Mouse (Mus musculus): ENCODE results near the gene Hrc. TPM values are rescaled to one million over a fixed set of nuclear protein-coding genes. Genes with fewer than 3 reads are reported as not detected.

Gene Hrc
- total RNA-seq (2021): 100 to 1,000 TPM; 954 to 975 TPM
- long read RNA-seq, experiment 1, transcript Hrc-201 (6 exons, 2,411 nt): major isoform, 69 of 4,301 reads
- long read RNA-seq, experiment 1, partial matches to known transcripts: 4,200 of 4,301 reads
- long read RNA-seq, experiment 1, other reads (novel, unspliced or antisense): 32 of 4,301 reads
- long read RNA-seq, experiment 2, transcript Hrc-201 (6 exons, 2,411 nt): major isoform, 56 of 3,508 reads
- long read RNA-seq, experiment 2, partial matches to known transcripts: 3,428 of 3,508 reads
- long read RNA-seq, experiment 2, other reads (novel, unspliced or antisense): 24 of 3,508 reads

DNA sequence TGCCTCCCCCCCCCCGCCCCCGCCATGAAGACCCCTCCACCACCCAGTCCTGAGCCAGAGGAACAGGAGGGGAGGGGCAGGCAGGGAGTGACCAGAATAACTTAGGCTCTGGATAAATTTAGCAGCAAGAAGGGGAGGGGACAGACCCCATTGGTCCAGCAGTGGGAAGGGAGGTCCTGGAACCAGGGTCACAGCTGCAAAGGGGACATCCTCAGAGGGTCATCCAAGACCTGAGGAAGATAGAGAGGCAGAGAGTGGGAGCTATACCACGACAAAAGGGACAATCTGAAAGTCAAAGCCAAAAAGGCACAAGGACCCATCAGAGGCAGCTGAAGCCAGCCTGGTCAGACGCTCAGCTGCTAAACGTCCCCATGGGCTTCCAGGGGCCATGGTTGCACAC, at the start of gene Hrc:
Hrc (plus strand) TSS at position 235 of the 400 bp plus-strand sequence.
- DNase-seq: peak; percentile 71 to 83

DNA sequence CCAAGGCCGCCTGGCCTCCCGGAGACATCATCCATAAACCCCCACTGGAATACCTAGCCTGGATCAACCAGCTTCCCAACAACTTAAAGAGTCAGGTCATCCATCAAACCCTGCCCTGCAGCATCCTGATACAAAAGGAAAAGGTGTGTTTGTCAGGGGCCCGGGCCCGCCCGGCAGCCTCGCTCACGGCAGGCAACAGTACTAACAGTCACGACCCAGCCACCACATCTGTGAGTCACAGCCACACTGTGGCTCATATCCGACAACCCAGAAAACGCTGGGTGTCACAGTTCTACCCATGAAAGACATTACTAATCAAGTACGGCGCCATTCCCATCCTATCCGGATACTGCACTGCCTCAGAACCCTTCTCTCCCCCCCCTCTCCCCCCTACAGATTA, 48.6 kb upstream of the Hrc start:
- no peak for DNase-seq

- no peak for DNase-seq
Measured at GRCm38 (mm10) chr7:45296626-45297025, 38.5 kb upstream of the Hrc start.

DNA sequence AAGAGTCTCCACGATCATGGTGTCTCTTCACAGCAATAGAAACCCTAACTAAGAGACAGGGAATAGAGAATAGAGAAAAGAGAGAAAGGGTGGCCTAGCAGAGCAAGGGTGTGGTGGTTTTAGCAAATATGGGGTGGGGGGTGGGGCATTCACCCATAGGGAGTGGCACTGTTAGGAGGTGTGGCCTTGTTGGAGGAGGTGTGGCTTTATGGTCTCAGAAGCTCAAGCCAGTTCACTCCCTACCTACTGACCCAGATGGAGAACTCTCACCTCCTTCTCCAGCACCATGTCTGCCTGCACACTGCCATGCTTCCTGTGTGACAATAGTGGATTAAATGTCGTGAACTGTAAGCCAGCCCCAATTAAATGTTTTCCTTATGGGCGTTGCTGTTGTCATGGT, 37.5 kb upstream of the Hrc start:
- DNase-seq: no peak

GRCm38 (mm10) chr7:45299752-45300151, 35.3 kb upstream of the Hrc start:
- DNase-seq: peak; percentile 53 to 63

- peak; percentile 46 to 82 for DNase-seq
Measured at GRCm38 (mm10) chr7:45300270-45300669, 34.8 kb upstream of the Hrc start.

GRCm38 (mm10) chr7:45302626-45303025, 32.5 kb upstream of the Hrc start:
- DNase-seq: no peak

DNA sequence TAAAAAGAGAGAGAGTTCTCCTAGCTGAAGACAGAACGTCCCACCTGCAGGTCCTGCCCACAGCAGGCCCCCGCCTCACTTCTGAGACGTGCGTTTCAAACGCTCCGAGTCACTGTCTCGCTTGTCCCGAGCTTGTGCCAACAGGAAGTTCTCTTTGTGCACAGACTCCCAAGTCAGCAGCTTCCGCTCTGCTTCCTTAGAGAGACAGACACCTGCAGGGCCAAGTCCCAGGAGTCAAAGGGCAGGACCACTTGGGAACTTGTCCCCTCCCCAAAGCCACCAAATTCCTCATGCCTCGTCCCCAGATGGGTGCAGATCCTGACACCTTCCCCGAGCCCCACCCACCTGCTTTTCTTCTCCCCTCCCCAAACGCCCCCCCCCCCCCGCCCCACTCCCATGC, 30.2 kb upstream of the Hrc start:
- no peak for DNase-seq

DNA sequence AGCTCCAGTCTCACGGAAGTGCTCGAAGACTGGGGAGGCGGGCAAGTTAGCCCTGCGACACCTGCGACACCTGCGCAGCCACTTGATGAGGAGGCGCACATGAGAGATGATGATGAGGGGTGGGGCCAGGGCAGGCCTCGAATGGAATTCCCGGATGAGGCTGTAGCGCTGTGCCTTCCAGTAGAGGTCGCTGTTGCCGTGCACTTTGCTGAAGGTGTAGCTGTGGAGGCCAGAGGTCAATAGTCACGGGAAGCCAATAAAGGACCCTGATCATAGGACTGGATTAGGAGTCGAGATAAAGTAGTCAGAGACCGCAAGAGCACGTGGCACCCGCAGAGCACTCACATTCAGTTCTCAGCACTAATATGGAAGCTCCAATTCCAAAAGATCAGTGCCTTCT, 29.8 kb upstream of the Hrc start:
- DNase-seq: peak; percentile 36 to 63

DNA sequence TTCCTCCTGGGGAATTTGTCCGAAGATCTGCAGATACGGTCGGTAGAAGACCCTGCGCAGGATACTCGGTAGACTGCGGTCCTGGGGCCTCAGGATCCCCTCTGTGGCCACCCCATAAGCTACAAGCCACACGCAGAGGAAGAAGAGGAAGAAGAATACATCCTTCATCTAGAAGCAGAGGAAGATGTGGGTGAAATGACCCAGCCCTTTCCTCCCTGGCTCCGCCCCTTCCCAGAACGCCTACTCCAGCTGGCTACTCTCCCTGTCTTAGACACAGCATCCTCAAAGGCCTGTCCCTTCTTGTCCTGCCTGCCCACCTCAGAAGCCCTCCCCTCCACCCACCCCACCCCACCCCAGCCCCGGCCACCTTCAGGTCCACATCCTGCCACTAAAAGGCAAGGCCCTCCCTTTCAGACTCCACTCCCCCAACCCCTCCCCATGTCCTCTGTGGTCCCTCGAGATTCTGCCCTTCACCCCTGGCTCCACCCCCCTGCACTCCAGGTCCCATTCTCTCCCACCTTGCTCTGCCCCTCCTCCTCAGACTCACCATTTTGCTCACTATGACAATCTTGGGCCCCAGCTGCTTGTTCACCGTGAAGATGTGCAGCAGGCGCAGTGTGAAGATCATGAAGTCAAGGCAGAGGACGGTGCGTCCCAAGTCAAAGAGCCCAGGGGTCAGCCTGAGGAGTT, 26.4 kb upstream of the Hrc start:
- DNase-seq: peak in 1 of 2 experiments; percentile 26

GRCm38 (mm10) chr7:45309455-45309854, 25.6 kb upstream of the Hrc start:
- peak; percentile 29 to 63 for DNase-seq

- no peak for DNase-seq
Measured at GRCm38 (mm10) chr7:45312023-45312422, 23.1 kb upstream of the Hrc start.

- no peak for DNase-seq
Measured at GRCm38 (mm10) chr7:45312686-45313453, 22.2 kb upstream of the Hrc start.

GRCm38 (mm10) chr7:45313495-45313894, 21.6 kb upstream of the Hrc start:
- DNase-seq: no peak

DNA sequence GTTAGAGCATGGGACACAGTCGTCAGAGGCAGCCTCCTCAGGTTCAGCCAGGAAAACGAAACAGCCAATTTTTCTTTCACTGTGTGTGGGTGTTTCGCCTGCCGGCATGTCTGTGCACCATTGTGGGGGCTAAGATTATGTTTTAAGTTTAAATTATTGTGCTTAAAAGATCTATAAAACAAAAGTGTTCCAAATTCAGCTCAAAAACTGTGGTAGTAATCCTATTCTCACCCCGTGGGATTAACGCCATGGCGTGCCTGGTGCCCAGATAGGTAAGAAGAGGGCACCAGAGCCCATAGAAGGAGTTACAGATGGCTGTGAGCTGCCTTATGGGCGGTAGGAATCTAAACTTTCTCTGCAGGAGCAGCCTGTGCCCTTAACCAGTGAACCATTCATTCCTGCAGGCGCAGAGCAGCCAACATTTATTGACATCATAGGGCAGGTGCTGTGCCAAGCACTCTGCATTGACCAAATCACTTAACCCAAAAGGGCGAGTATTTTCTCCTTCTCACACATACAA, 19.8 kb upstream of the Hrc start:
- no peak for DNase-seq

GRCm38 (mm10) chr7:45316536-45316935, 18.6 kb upstream of the Hrc start:
- DNase-seq: no peak

- no peak for DNase-seq
Measured at GRCm38 (mm10) chr7:45322245-45322644, 12.8 kb upstream of the Hrc start.

DNA sequence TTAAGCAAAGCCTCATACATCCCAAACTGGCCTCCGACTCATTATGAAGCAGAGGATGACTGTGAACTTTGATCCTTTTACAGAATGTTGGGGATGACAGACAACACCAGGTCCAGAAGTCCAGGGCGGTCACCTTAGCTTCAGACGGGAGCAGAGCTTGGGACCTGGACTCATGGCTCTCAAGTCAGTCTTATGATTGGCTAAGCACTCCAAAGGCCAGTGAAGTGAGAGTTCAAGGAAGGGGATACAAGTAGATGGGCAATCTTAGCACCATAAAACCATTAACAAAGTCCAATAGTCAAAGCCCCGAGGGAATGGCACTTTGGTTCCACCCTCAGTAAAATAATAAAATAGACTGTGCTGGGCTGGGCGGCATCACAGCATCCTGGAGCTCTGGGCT, 12.0 kb upstream of the Hrc start:
- DNase-seq: no peak

DNA sequence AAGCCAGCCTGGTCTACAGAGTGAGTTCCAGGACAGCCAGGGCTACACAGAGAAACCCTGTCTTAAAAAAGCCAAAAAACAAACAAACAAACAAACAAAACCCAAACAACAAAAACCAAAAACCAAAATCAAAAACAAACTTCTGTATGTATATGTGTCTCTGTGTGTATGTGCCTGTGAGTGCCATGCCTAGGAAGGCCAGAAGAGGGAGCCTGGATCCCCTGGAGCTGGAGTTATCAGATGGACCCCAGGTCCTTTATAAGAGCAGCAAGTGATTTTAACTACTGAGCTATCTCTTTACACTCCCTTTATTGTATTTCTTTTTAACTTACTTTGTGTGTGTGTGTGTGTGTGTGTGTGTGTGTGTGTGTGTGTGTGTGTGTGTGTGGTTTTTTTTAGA, 9.3 kb upstream of the Hrc start:
- DNase-seq: no peak

- DNase-seq: peak; percentile 41 to 42
Measured at GRCm38 (mm10) chr7:45328841-45329475, 6.1 kb upstream of the Hrc start.

GRCm38 (mm10) chr7:45331502-45331901, 3.6 kb upstream of the Hrc start:
- DNase-seq: no peak

- DNase-seq: peak; percentile 71 to 77
Measured at GRCm38 (mm10) chr7:45332685-45333425, 2.2 kb upstream of the Hrc start.

Data from heart, adult 18-20 months (tissue).